ENCODE assay signal across 8 mouse cellular contexts in the genomic region with DNA sequence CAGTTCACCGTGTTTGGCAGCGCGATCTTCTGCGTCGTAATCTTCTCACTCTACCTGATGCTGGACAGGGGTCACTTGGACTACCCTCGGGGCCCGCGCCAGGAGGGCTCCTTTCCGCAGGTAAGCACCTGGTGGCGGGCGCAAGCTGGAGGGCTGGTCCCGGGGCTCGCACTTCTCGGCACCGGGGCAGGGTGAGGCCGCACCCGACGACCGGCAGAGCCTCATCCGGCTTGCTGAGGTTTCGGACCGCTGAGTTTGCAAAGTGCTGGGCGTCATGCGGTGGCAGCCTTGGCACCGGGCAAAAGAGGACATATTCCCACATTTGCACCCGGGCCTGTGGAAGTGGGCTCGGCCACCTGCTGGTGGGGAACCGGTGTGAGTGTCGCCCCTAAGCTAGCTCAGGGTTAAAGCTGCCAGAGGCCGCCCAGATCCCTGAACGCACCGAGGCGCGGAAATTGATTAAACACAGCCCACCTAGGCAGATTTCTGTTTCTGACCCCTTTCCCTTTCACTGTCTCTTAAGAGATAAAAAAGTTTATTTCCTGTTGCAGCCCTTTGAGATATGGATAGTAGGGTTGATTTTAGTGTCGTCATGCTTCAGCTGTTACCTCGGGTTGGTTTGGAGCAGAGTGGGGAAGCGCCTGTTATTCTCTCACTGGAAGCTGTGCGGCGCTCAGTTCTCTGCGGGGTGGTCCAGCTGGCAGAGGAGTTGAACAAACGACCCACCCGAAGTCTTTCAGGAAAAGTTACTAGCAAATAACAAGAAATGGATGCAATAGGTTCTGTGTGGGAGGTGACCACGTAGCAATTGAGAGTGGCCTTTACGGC. TPM values are rescaled to one million over a fixed set of nuclear protein-coding genes. Genes with fewer than 3 reads are reported as not detected.
DNase-seq lines count a peak whose midpoint lies in the region; ATAC-seq and TF ChIP-seq lines count a peak whose summit lies in the region.

No protein-coding gene starts in this region.

- peak; percentile 42 for ATAC-seq in granulocyte monocyte progenitor cell, adult 5-6 weeks (replicated peaks; ENCODE audit: poor library complexity, severe bottlenecking)
- peak; percentile 32 for ATAC-seq in intestine, embryonic 16.5 days
- ATAC-seq in midbrain, postnatal 0 days (ENCODE audit: low FRiP score), result no peak
- no peak for ATAC-seq in stomach, embryonic 14.5 days (ENCODE audit: insufficient number of reproducible peaks, insufficient read depth, low FRiP score, low read depth)

- no peaks in the 10 kb centered on the region for H3K27me3 ChIP-seq in intestine, embryonic 16.5 days (replicated peaks; ENCODE audit: control insufficient read depth, insufficient read depth, low read length)
- no peaks in the 10 kb centered on the region for H3K27me3 ChIP-seq in liver, adult 2 months (ENCODE audit: control insufficient read depth, insufficient read depth, low read length)
- no peaks in the 10 kb centered on the region for H3K27me3 ChIP-seq in midbrain, postnatal 0 days (ENCODE audit: insufficient read depth, low read length)
- H3K27me3 ChIP-seq in stomach, embryonic 14.5 days (ENCODE audit: control insufficient read depth, insufficient read depth, low read length), result no peaks in the 10 kb centered on the region

- H3K79me2 ChIP-seq in liver, adult 2 months (ENCODE audit: control insufficient read depth, insufficient read depth, low read length), result peaks cover 27% of the 10 kb centered on the region; the same call in 1 of the 2 replicates

- peak overlapping the region; percentile 93 for H3K4me3 ChIP-seq in intestine, embryonic 16.5 days (ENCODE audit: low read length)
- peak overlapping the region; percentile 86 for H3K4me3 ChIP-seq in liver, adult 2 months (ENCODE audit: insufficient read depth, low read depth, low read length)
- peak overlapping the region; percentile 81 for H3K4me3 ChIP-seq in midbrain, postnatal 0 days (ENCODE audit: low read depth, low read length)
- peak overlapping the region; percentile 78 for H3K4me3 ChIP-seq in stomach, embryonic 14.5 days (ENCODE audit: low read depth, low read length)

- peak overlapping the region; percentile 87 for H3K4me2 ChIP-seq in intestine, embryonic 16.5 days (ENCODE audit: low read depth, low read length)
- H3K4me2 ChIP-seq in midbrain, postnatal 0 days (ENCODE audit: low read depth, low read length, poor library complexity, severe bottlenecking), result peak overlapping the region; percentile 97
- peak overlapping the region; percentile 94 for H3K4me2 ChIP-seq in stomach, embryonic 14.5 days (replicated peaks; ENCODE audit: low read depth, low read length)

- no peak for TF ChIP-seq POLR2A in liver, adult 2 months (IDR thresholded peaks at IDR 0.05; ENCODE audit: extremely low read depth, insufficient read depth, low read length)

- peak; percentile 68 for TF ChIP-seq CTCF in liver, adult 2 months (IDR thresholded peaks at IDR 0.05; ENCODE audit: low read depth, low read length)
- TF ChIP-seq CTCF in midbrain, postnatal 0 days (IDR thresholded peaks at IDR 0.05), result peak; percentile 75

- H3K9me3 ChIP-seq in intestine, embryonic 16.5 days (ENCODE audit: control insufficient read depth, low read length), result no peaks in the 10 kb centered on the region
- no peaks in the 10 kb centered on the region for H3K9me3 ChIP-seq in midbrain, postnatal 0 days (ENCODE audit: low read length)
- H3K9me3 ChIP-seq in stomach, embryonic 14.5 days (ENCODE audit: control insufficient read depth, low read depth, low read length), result no peaks in the 10 kb centered on the region

- peaks cover 26% of the 10 kb centered on the region for H3K4me1 ChIP-seq in intestine, embryonic 16.5 days (ENCODE audit: control insufficient read depth, insufficient read depth, low read length)
- peaks cover 23% of the 10 kb centered on the region for H3K4me1 ChIP-seq in liver, adult 2 months (ENCODE audit: control insufficient read depth, insufficient read depth, low read length)
- H3K4me1 ChIP-seq in midbrain, postnatal 0 days (ENCODE audit: insufficient read depth, low read length), result peaks cover 4% of the 10 kb centered on the region; the same call in 1 of the 2 replicates
- H3K4me1 ChIP-seq in stomach, embryonic 14.5 days (ENCODE audit: control insufficient read depth, insufficient read depth, low read length), result peaks cover 25% of the 10 kb centered on the region; the same call in 1 of the 2 replicates

- peak overlapping the region; percentile 93 for H3K9ac ChIP-seq in intestine, embryonic 16.5 days (ENCODE audit: low read depth, low read length)
- peak overlapping the region; percentile 99 for H3K9ac ChIP-seq in liver, adult 2 months (ENCODE audit: low read depth, low read length)
- H3K9ac ChIP-seq in midbrain, postnatal 0 days (replicated peaks; ENCODE audit: low read length, poor library complexity, severe bottlenecking), result peak overlapping the region; percentile 85
- H3K9ac ChIP-seq in stomach, embryonic 14.5 days (replicated peaks; ENCODE audit: low read depth, low read length), result peak overlapping the region; percentile 92

- WGBS in intestine, embryonic 16.5 days, result 1% methylated on average over 44 of the region's 44 CpGs
- under 1% methylated on average over 44 of the region's 44 CpGs for WGBS in liver, adult 2 months
- 1% methylated on average over 43 of the region's 44 CpGs for WGBS in midbrain, postnatal 0 days
- under 1% methylated on average over 44 of the region's 44 CpGs for WGBS in stomach, embryonic 14.5 days

- peak overlapping the region; percentile 95 for H3K27ac ChIP-seq in intestine, embryonic 16.5 days (ENCODE audit: low read length)
- peak overlapping the region; percentile 89 for H3K27ac ChIP-seq in liver, adult 2 months (replicated peaks; ENCODE audit: insufficient read depth, low read depth, low read length)
- peak overlapping the region; percentile 89 for H3K27ac ChIP-seq in midbrain, postnatal 0 days (ENCODE audit: low read depth, low read length)
- peak overlapping the region; percentile 96 for H3K27ac ChIP-seq in stomach, embryonic 14.5 days (ENCODE audit: low read length)

- DNase-seq in 416B (ENCODE audit: low read depth) (peak; percentile 63), adipocyte (ENCODE audit: low spot score) (peak; percentile 83)
- DNase-seq in embryo, embryonic 11 days, result peak; percentile 80
- peak; percentile 72 for DNase-seq in liver, adult 2 months (ENCODE audit: extremely low read depth, low read depth, low spot score)
- peak; percentile 83 for DNase-seq in midbrain, postnatal 0 days (ENCODE audit: low spot score)

- no peaks in the 10 kb centered on the region for H3K36me3 ChIP-seq in intestine, embryonic 16.5 days (ENCODE audit: control insufficient read depth, insufficient read depth, low read length)
- peaks cover 9% of the 10 kb centered on the region for H3K36me3 ChIP-seq in liver, adult 2 months (ENCODE audit: control insufficient read depth, insufficient read depth, low read length)
- no peaks in the 10 kb centered on the region for H3K36me3 ChIP-seq in midbrain, postnatal 0 days (ENCODE audit: insufficient read depth, low read length)
- H3K36me3 ChIP-seq in stomach, embryonic 14.5 days (ENCODE audit: control insufficient read depth, insufficient read depth, low read length), result no peaks in the 10 kb centered on the region

RNA-seq across cellular contexts. Expression of a gene that starts 1.4 kb away (rescaled TPM):
- total RNA-seq in granulocyte monocyte progenitor cell, adult 5-6 weeks (2014; fragmentation: Nextera tagmentation), result 25.0 and 45.5 TPM in 2 replicates
- 39.4 and 40.5 TPM in 2 replicates for total RNA-seq in granulocyte monocyte progenitor cell, adult 5-6 weeks (2017)
- 8.4 and 9.1 TPM in 2 replicates for polyA plus RNA-seq in intestine, embryonic 16.5 days (2015; fragmentation: Nextera tagmentation; extraction: Ambion mirVana)
- total RNA-seq in liver, adult 2 months (2014; rRNA removed), result 93.6 and 109 TPM in 2 replicates
- polyA plus RNA-seq in liver, adult 2 months (2012; rRNA removed), result 25.4 and 34.5 TPM in 2 replicates
- 19.0 and 28.8 TPM in 2 replicates for total RNA-seq in midbrain, postnatal 0 days (2014; rRNA removed)
- polyA plus RNA-seq in midbrain, postnatal 0 days (2015; fragmentation: Nextera tagmentation; extraction: Ambion mirVana), result 2.6 and 3.2 TPM in 2 replicates
- polyA plus RNA-seq in stomach, embryonic 14.5 days (2014; fragmentation: Nextera tagmentation; extraction: Ambion mirVana), result 16.1 and 19.5 TPM in 2 replicates

Comparison
In these comparisons a context has a peak if more than half of its experiments do, and no peak if none do; other contexts are left out.
1. ATAC-seq: peak in granulocyte monocyte progenitor cell, adult 5-6 weeks (single experiment) and intestine, embryonic 16.5 days (single experiment); none in midbrain, postnatal 0 days (single experiment) and stomach, embryonic 14.5 days (single experiment).
2. Peak in every context shown above with its lines, with median percentiles within 50 percentile points of each other: DNase-seq, H3K27ac ChIP-seq, H3K4me2 ChIP-seq, H3K4me3 ChIP-seq and H3K9ac ChIP-seq.